Mouse (Mus musculus): ENCODE results near the gene Asic2. TPM values are rescaled to one million over a fixed set of nuclear protein-coding genes. Genes with fewer than 3 reads are reported as not detected.

Gene Asic2
- total and polyA plus RNA-seq, 3 experiments: not detected

DNA sequence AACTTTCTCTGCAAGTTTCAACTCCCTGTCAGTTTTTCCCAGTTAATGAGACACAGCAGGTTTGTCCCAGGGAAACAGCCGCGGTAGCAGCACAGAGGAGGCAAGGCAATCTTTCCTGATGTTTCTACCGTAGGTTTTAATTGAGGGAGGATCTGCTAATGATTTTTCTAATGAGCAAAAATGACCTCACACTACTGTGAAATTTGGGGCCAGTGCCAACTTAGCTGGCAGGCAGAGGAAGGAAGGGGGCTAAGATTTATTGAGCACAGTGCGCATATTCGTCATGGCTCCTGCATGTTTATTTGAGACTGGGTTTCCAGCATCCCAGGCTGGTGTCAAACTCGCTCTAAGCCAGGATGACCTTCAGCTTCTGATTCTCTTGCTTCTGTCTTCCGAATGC is 957.5 kb downstream of the Asic2 start:
- H3K9me3 ChIP-seq (replicated peaks; ENCODE audit: insufficient read depth, low read length): no peaks in the 10 kb centered on the region
- H3K36me3 ChIP-seq (ENCODE audit: control insufficient read depth in 1 of 2, insufficient read depth in 2 of 2, low read length in 2 of 2): no peaks in the 10 kb centered on the region
- no peaks in the 10 kb centered on the region for H3K79me2 ChIP-seq (ENCODE audit: control insufficient read depth, insufficient read depth, low read length, poor library complexity)
- no peak overlapping the region for H3K4me3 ChIP-seq (ENCODE audit: control insufficient read depth in 1 of 2, insufficient read depth in 1 of 2, low read depth in 2 of 2, low read length in 2 of 2)
- no peaks in the 10 kb centered on the region for H3K27me3 ChIP-seq (ENCODE audit: control insufficient read depth in 1 of 2, insufficient read depth in 2 of 2, low read length in 2 of 2)
- no peak for DNase-seq (ENCODE audit: low read depth, low spot score)
- TF ChIP-seq NRF1 (IDR thresholded peaks at IDR 0.05; ENCODE audit: insufficient read depth, low read depth, low read length, poor library complexity, severe bottlenecking) (no peak), GATA1 (IDR thresholded peaks at IDR 0.05; ENCODE audit: low read depth, low read length) (no peak), ZC3H11A (IDR thresholded peaks at IDR 0.05; ENCODE audit: low read depth, low read length) (no peak), MYB (IDR thresholded peaks at IDR 0.05; ENCODE audit: low read depth, low read length) (no peak), TAL1 (IDR thresholded peaks at IDR 0.05; ENCODE audit: low read length) (no peak), ZKSCAN1 (IDR thresholded peaks at IDR 0.05; ENCODE audit: low read depth, low read length) (no peak), HCFC1 (IDR thresholded peaks at IDR 0.05; ENCODE audit: low read depth, low read length) (no peak), SIN3A (IDR thresholded peaks at IDR 0.05; ENCODE audit: low read length) (no peak), MAZ (IDR thresholded peaks at IDR 0.05; ENCODE audit: low read depth, low read length) (no peak), KAT2A (conservative IDR thresholded peaks at IDR 0.05; ENCODE audit: low read depth, low read length) (no peak), POLR2AphosphoS2 (IDR thresholded peaks at IDR 0.05; ENCODE audit: low read length) (no peak), MAX (IDR thresholded peaks at IDR 0.05; ENCODE audit: low read length) (no peak), BHLHE40 (IDR thresholded peaks at IDR 0.05; ENCODE audit: borderline replicate concordance, low read depth, low read length) (no peak), E2F4 (IDR thresholded peaks at IDR 0.05; ENCODE audit: borderline replicate concordance, low read depth, low read length) (no peak), MAFK (IDR thresholded peaks at IDR 0.05; ENCODE audit: borderline replicate concordance, low read depth, low read length) (no peak), RAD21 (IDR thresholded peaks at IDR 0.05; ENCODE audit: low read depth, low read length) (no peak), RCOR1 (IDR thresholded peaks at IDR 0.05; ENCODE audit: low read depth, low read length) (no peak)
- H3K9ac ChIP-seq (ENCODE audit: control insufficient read depth, low read depth, low read length, poor library complexity, severe bottlenecking): no peak overlapping the region
- H3K4me1 ChIP-seq (ENCODE audit: control insufficient read depth in 1 of 2, insufficient read depth in 2 of 2, low read length in 2 of 2): no peaks in the 10 kb centered on the region
- no peak overlapping the region for H3K27ac ChIP-seq (ENCODE audit: control insufficient read depth, low read depth, low read length)

DNA sequence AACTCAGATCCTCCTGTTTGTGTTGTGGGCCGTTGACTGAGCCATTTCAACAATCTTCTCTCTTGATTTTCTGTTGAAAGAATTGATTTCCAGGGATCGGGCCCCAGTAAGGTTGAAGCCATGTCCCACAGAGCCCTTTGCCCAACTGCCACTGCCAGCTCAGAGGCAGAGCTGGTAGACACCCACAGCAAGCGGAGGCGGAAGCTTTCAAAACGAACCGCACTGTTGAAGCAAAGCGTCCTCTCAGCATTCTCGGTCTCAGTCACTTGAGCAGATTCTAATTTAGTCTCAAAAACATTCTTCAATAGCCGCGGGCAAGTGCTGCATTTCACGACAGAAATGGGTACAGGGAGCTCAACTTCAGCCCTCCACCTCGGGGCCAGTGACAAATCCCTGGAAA is 958.9 kb downstream of the Asic2 start:
- TF ChIP-seq MEF2A (IDR thresholded peaks at IDR 0.05; ENCODE audit: extremely low read depth, insufficient replicate concordance, low read depth, low read length, poor library complexity, severe bottlenecking) (no peak), ZNF384 (IDR thresholded peaks at IDR 0.05; ENCODE audit: low read depth, low read length) (no peak), ZMIZ1 (IDR thresholded peaks at IDR 0.05; ENCODE audit: low read depth, low read length) (no peak), GABPA (IDR thresholded peaks at IDR 0.05; ENCODE audit: low read depth, low read length) (no peak), EP300 (IDR thresholded peaks at IDR 0.05; ENCODE audit: low read depth in 1 of 2, low read length in 2 of 2) (no peak), POLR2AphosphoS5 (IDR thresholded peaks at IDR 0.05; ENCODE audit: borderline replicate concordance, low read depth, low read length) (no peak), USF2 (IDR thresholded peaks at IDR 0.05; ENCODE audit: borderline replicate concordance in 1 of 2, insufficient read depth in 1 of 2, low read depth in 1 of 2, low read length in 2 of 2) (no peak), ETS1 (IDR thresholded peaks at IDR 0.05; ENCODE audit: low read depth, low read length) (no peak), BHLHE40 (IDR thresholded peaks at IDR 0.05; ENCODE audit: borderline replicate concordance, low read depth, low read length) (no peak), SIN3A (IDR thresholded peaks at IDR 0.05; ENCODE audit: low read length) (no peak), NRF1 (IDR thresholded peaks at IDR 0.05; ENCODE audit: insufficient read depth, low read depth, low read length, poor library complexity, severe bottlenecking) (no peak), USF1 (IDR thresholded peaks at IDR 0.05; ENCODE audit: low read depth, low read length) (no peak), MYB (IDR thresholded peaks at IDR 0.05; ENCODE audit: low read depth, low read length) (no peak), E2F4 (IDR thresholded peaks at IDR 0.05; ENCODE audit: borderline replicate concordance, low read depth, low read length) (no peak), NELFE (IDR thresholded peaks at IDR 0.05; ENCODE audit: low read depth, low read length) (no peak), CHD1 (IDR thresholded peaks at IDR 0.05; ENCODE audit: low read depth, low read length) (no peak), KAT2A (conservative IDR thresholded peaks at IDR 0.05; ENCODE audit: low read depth, low read length) (no peak), MAFK (IDR thresholded peaks at IDR 0.05; ENCODE audit: borderline replicate concordance, low read depth, low read length) (no peak), RAD21 (IDR thresholded peaks at IDR 0.05; ENCODE audit: low read depth, low read length) (no peak), POLR2AphosphoS2 (IDR thresholded peaks at IDR 0.05; ENCODE audit: low read length) (no peak)
- Histone ChIP-seq H3K9ac (ENCODE audit: control insufficient read depth, low read depth, low read length, poor library complexity, severe bottlenecking) (no peak overlapping the region), H3K36me3 (ENCODE audit: control insufficient read depth in 1 of 2, insufficient read depth in 2 of 2, low read length in 2 of 2) (no peaks in the 10 kb centered on the region), H3K27me3 (ENCODE audit: control insufficient read depth in 1 of 2, insufficient read depth in 2 of 2, low read length in 2 of 2) (no peaks in the 10 kb centered on the region), H3K27ac (ENCODE audit: control insufficient read depth, low read depth, low read length) (no peak overlapping the region), H3K4me1 (ENCODE audit: control insufficient read depth in 1 of 2, insufficient read depth in 2 of 2, low read length in 2 of 2) (no peaks in the 10 kb centered on the region), H3K79me2 (ENCODE audit: control insufficient read depth, insufficient read depth, low read length, poor library complexity) (no peaks in the 10 kb centered on the region), H3K9me3 (replicated peaks; ENCODE audit: insufficient read depth, low read length) (no peaks in the 10 kb centered on the region), H3K4me3 (ENCODE audit: control insufficient read depth in 1 of 2, insufficient read depth in 1 of 2, low read depth in 2 of 2, low read length in 2 of 2) (no peak overlapping the region)
- no peak for DNase-seq (ENCODE audit: low read depth, low spot score)
